Mouse (Mus musculus) Muller cell, postnatal 12 days (primary cell): ENCODE measurements around the gene Eral1.
"Not testable (repeated sequence)": the region's sequence is repeated elsewhere in the genome, so short reads cannot be mapped to it uniquely, and the experiment has no call there.

Experiments used
- DNase-seq: peaks from one replicate; pipeline ENCODE4 v3.0.0-alpha.2; 2015; ENCODE audit errors: inconsistent ontology term

The Eral1 gene

GRCm38 (mm10) chr11:78087756-78088281, 7.6 kb upstream of the Eral1 start:
- no peak for DNase-seq

- DNase-seq = no peak
Observed at GRCm38 (mm10) chr11:78086925-78087479, 6.8 kb upstream of the Eral1 start.

- no peak for DNase-seq
Observed at GRCm38 (mm10) chr11:78083595-78083994, 3.4 kb upstream of the Eral1 start.

GRCm38 (mm10) chr11:78074666-78075065, 5.5 kb downstream of the Eral1 start:
- no peak for DNase-seq

- DNase-seq = no peak
Observed at GRCm38 (mm10) chr11:78074277-78074652, 5.9 kb downstream of the Eral1 start.

- no peak for DNase-seq
Observed at GRCm38 (mm10) chr11:78073577-78074276, 6.5 kb downstream of the Eral1 start.

- no peak for DNase-seq
Observed at GRCm38 (mm10) chr11:78072425-78073130, 7.6 kb downstream of the Eral1 start.

- no peak for DNase-seq
Observed at GRCm38 (mm10) chr11:78071938-78072337, 8.2 kb downstream of the Eral1 start.

- DNase-seq = no peak
Observed at GRCm38 (mm10) chr11:78069646-78070045, 10.5 kb downstream of the Eral1 start.

GRCm38 (mm10) chr11:78069130-78069529, 11.1 kb downstream of the Eral1 start:
- DNase-seq = no peak

- no peak for DNase-seq
Observed at GRCm38 (mm10) chr11:78067566-78067965, 12.6 kb downstream of the Eral1 start.

- no peak for DNase-seq
Observed at GRCm38 (mm10) chr11:78066641-78067040, 13.5 kb downstream of the Eral1 start.

GRCm38 (mm10) chr11:78065906-78066305, 14.3 kb downstream of the Eral1 start:
- DNase-seq = no peak

GRCm38 (mm10) chr11:78062563-78062962, 17.6 kb downstream of the Eral1 start:
- no peak for DNase-seq

GRCm38 (mm10) chr11:78059833-78060757, 20.1 kb downstream of the Eral1 start:
- DNase-seq = peak; percentile 83

GRCm38 (mm10) chr11:78056946-78057345, 23.2 kb downstream of the Eral1 start:
- no peak for DNase-seq

- DNase-seq = no peak
Observed at GRCm38 (mm10) chr11:78053078-78053477, 27.1 kb downstream of the Eral1 start.

GRCm38 (mm10) chr11:78048637-78049036, 31.5 kb downstream of the Eral1 start:
- DNase-seq = not testable (repeated sequence)

- peak; percentile 83 for DNase-seq
Observed at GRCm38 (mm10) chr11:78044758-78045251, 35.4 kb downstream of the Eral1 start.

- not testable (repeated sequence) for DNase-seq
Observed at GRCm38 (mm10) chr11:78042290-78042870, 37.8 kb downstream of the Eral1 start.

- DNase-seq = no peak
Observed at GRCm38 (mm10) chr11:78040878-78041277, 39.3 kb downstream of the Eral1 start.
